Mouse (Mus musculus) R1 (cell line): ENCODE data around the gene Slc29a3.

ENCODE experiments used
- DNase-seq: peaks from one replicate; pipeline ENCODE4 v3.0.0-alpha.2; 2018; ENCODE audit warnings: low read depth, low spot score

Slc29a3 gene

DNA sequence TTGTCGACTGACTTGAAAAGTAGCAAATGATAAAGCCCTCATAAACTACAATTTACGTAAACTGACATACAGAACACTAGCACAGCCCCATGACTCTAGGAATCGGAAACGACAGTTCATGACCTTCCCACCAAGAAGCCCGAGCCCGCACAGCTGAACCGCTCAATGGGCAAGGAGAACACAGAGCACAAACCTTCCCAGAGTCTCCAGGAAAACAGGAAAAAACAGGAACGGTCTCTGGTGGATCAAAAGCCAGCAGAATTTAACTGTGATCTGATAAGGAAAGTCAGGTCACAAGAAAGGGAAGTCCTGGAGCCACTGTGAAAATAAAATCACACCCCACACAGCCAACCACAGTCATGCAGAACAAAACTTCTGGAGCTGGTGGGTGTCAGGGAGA, 82.4 kb downstream of the Slc29a3 start:
- DNase-seq = no peak

DNA sequence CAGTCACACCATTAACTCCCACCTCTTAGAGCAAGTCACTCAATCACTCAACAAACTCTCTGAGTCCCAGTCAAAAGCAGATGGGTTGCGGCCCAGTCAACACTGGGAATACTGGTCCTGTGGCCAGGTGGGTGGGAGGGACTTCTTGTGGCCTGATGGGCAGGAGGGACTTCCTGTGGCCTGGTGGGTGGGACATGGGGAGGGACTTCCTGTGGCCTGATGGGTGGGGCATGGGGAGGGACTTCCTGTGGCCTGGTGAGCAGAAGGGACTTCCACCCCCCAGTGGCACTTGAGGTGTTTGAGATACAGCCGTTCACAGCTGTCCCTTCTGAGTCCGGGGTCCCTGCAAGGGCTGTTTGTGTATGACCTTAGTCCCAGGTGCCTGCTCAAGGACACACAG, 84.0 kb downstream of the Slc29a3 start:
- DNase-seq = peak; percentile 81
